Mouse (Mus musculus): ENCODE data around the gene Pick1. TPM values are rescaled to one million over a fixed set of nuclear protein-coding genes. Genes with fewer than 3 reads are reported as not detected.

Gene Pick1
- polyA plus RNA-seq (2017; shearing (Covaris generic)), result 33.9 TPM

DNA sequence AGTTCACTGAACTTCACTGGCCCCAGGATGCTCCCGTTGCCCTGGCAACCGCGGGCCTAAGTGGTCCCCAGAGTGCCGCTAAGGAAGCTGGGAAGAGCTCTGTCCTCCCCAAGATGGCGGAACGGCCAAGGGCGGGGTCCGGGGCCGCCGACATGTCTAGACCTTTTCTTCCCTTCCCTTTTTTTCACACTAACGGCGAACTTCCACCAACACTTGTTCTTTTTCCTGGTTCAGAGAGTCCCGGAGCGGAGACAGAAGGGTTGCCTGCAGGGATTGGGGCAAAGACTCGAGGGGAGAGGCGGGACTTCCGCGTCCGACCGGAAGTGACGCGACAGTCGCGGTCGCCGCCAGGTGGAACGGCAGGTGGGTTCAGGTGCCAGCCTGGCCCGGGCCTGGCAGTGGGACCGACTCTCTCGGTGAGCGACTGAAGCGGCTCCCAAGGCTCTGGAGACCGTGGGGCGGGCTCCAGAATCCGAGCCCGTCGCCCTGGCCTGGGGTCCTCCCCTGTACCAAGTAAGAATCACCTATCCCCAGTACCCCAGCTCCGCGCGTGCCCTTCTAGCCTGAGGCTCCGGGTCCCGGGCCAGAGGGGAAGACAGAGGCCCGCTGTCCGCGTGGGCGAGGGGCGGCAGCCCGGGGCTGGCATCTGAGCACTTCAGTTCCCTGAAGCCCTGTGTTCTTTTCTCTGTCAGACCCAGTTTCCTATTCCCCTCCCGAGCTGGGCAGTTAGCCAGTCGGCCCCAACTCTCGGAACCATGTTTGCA lies at the start of gene Pick1, which contains the start of gene Gm49486:
Gene Pick1 (plus strand): TSS at position 116 of the 764 bp plus-strand sequence.
Gene Gm49486 (plus strand): TSS at position 334 of the 764 bp plus-strand sequence.

DNA sequence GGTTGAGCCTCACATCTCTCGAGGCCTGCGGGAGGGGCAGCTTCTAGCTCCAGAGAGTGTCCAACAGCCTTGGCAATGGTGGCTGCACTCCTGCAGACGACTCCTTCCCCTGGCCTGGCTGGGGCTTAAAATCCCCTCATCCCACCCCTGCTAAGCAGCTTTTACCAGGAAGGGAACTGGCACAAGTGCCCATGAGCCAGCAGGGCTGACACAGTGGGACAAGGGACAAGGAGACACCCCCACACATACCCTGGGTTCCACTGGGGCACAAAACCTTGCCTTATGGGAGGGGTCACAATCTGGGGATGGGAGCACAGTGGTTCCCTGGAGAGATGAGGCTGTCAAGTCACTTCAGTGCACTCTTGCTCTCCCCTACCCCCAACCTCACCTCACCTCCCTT lies 25.7 kb downstream of the Pick1 start, which contains the start of gene Slc16a8:
Gene Slc16a8 (minus strand): TSS at position 101 of the 400 bp plus-strand sequence.

DNA sequence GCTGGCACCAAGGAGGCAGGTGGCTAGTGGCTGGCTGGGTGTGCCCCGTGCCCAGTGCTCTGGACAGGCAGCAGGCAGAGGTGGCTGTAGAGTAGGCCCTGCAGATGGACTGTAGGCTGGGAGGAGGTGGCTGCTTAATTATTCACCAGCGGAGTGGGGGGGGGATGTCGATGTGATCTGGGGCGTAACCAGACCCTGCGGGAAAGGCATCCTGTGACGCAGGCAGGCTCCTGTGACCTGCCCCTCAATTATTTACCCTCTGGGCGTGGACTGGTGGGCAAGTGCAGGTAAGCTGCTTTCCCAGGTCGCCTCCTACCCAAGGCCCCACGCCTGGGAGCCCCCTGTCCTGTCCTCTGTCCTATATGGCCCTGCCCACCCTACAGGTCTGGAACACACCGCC lies 56.4 kb downstream of the Pick1 start, which contains the start of gene Baiap2l2:
Gene Baiap2l2 (minus strand): TSS at position 139 of the 400 bp plus-strand sequence.

Other genes starting within 250 kb of the Pick1 start
- gene H1f0, start 200.7 kb upstream of the Pick1 start, polyA plus RNA-seq (2017; shearing (Covaris generic)), result 11.4 TPM
- not detected for gene Galr3, start 187.3 kb upstream of the Pick1 start, polyA plus RNA-seq (2017; shearing (Covaris generic))
- gene Ankrd54, start 166.3 kb upstream of the Pick1 start, polyA plus RNA-seq (2017; shearing (Covaris generic)), result 51.8 TPM
- gene Eif3l, start 154.0 kb upstream of the Pick1 start, polyA plus RNA-seq (2017; shearing (Covaris generic)), result 113 TPM
- gene Micall1, start 120.3 kb upstream of the Pick1 start, polyA plus RNA-seq (2017; shearing (Covaris generic)), result 46.2 TPM
- 84.0 TPM for gene Polr2f, start 88.2 kb upstream of the Pick1 start, polyA plus RNA-seq (2017; shearing (Covaris generic))
- 1.6 TPM for gene 1700088E04Rik, start 87.9 kb upstream of the Pick1 start, polyA plus RNA-seq (2017; shearing (Covaris generic))
- not detected for gene Sox10, start 63.9 kb upstream of the Pick1 start, polyA plus RNA-seq (2017; shearing (Covaris generic))
- gene Gm49486, start 218 bp downstream of the Pick1 start, polyA plus RNA-seq (2017; shearing (Covaris generic)), result 0.29 TPM
- gene Slc16a8, start 25.6 kb downstream of the Pick1 start, polyA plus RNA-seq (2017; shearing (Covaris generic)), result not detected
- gene Baiap2l2, start 56.4 kb downstream of the Pick1 start, polyA plus RNA-seq (2017; shearing (Covaris generic)), result 1.7 TPM
- 7.2 TPM for gene Pla2g6, start 99.2 kb downstream of the Pick1 start, polyA plus RNA-seq (2017; shearing (Covaris generic))
- gene Maff, start 117.4 kb downstream of the Pick1 start, polyA plus RNA-seq (2017; shearing (Covaris generic)), result 31.6 TPM
- 47.5 TPM for gene Tmem184b, start 174.4 kb downstream of the Pick1 start, polyA plus RNA-seq (2017; shearing (Covaris generic))
- gene Csnk1e, start 226.4 kb downstream of the Pick1 start, polyA plus RNA-seq (2017; shearing (Covaris generic)), result 105 TPM

Measured in naive thymus-derived CD4-positive, alpha-beta T cell, adult 5 months (primary cell).